Mouse (Mus musculus): ENCODE data around the gene Dnajc11. TPM values are rescaled to one million over a fixed set of nuclear protein-coding genes. Genes with fewer than 3 reads are reported as not detected.

Gene Dnajc11
- total and polyA plus RNA-seq, 2 experiments from 2014 or later, result 64.1 to 108 TPM

DNA sequence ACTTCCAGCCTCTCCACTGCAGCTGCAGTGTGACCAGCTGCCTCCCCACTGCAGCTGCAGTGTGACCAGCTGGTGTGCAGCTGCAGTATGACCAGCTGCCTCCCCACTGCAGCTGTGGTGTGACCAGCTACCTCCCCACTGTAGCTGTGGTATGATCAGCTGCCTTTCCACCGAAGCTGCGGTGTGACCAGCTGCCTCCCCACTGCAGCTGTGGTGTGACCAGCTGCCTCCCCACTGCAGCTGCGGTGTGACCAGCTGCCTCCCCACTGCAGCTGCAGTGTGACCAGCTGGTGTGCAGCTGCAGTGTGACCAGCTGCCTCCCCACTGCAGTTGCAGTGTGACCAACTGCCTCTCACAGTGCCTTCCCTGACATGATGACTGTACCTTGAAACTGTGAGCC, 11.4 kb upstream of the Dnajc11 start:
- no peaks in the 10 kb centered on the region for H3K4me1 ChIP-seq (ENCODE audit: insufficient read depth, low read length)
- WGBS, result 94% methylated on average over 3 of the region's 3 CpGs

GRCm38 (mm10) chr4:151932576-151933504, 651 bp upstream of the Dnajc11 start:
- Histone ChIP-seq H3K4me3 (ENCODE audit: low read length) (peak overlapping the region; percentile 99), H3K4me2 (ENCODE audit: low read depth, low read length) (peak overlapping the region; percentile 99; the same call in 1 of the 2 replicates), H3K4me1 (ENCODE audit: insufficient read depth, low read length) (0 out of 2 replicates have a peak, but pooled peaks cover 5% of the 10 kb centered on the region), H3K9ac (replicated peaks; ENCODE audit: low read length) (no peak overlapping the region), H3K9me3 (ENCODE audit: low read length) (no peaks in the 10 kb centered on the region), H3K36me3 (ENCODE audit: insufficient read depth, low read length) (no peaks in the 10 kb centered on the region), H3K27me3 (ENCODE audit: insufficient read depth, low read length) (no peaks in the 10 kb centered on the region), H3K27ac (no peak overlapping the region)
- DNase-seq (ENCODE audit: low spot score) (no peak), ATAC-seq (peak; percentile 55)
- WGBS, result 78% methylated on average over 13 of the region's 13 CpGs
- no peak for TF ChIP-seq CTCF (IDR thresholded peaks at IDR 0.05; ENCODE audit: low read depth)

More for the DNA sequence above, 11.4 kb upstream of the Dnajc11 start:
- H3K4me3 ChIP-seq (ENCODE audit: low read length), result no peak overlapping the region
- H3K27me3 ChIP-seq (ENCODE audit: insufficient read depth, low read length), result no peaks in the 10 kb centered on the region
- no peak for TF ChIP-seq CTCF (IDR thresholded peaks at IDR 0.05; ENCODE audit: low read depth)
- H3K27ac ChIP-seq, result no peak overlapping the region
- H3K9me3 ChIP-seq (ENCODE audit: low read length), result no peaks in the 10 kb centered on the region
- DNase-seq (ENCODE audit: low spot score) (no peak), ATAC-seq (no peak)
- no peak overlapping the region for H3K9ac ChIP-seq (replicated peaks; ENCODE audit: low read length)
- H3K36me3 ChIP-seq (ENCODE audit: insufficient read depth, low read length), result no peaks in the 10 kb centered on the region
- H3K4me2 ChIP-seq (ENCODE audit: low read depth, low read length), result no peak overlapping the region

DNA sequence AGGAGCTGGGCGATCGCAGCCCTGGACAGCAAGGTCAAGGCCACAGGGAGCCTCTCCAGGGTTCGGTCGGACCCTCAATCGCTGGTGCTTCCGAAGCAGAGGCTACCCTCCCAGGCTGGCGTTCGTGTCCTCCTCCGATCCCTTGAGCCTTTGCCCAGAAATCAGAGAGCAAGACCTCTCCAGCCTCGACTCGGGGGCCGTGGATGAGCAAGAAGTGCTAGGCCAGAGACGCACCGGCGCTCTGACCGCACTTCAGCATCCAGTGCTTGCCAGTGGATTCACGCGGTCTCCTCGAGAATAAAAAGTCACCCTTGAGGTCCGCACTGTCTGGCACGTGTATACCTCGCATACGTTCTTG, 703 bp downstream of the Dnajc11 start:
- H3K27ac ChIP-seq, result peak overlapping the region; percentile 74; the same call in 1 of the 2 replicates

GRCm38 (mm10) chr4:151937441-151937840, 4.0 kb downstream of the Dnajc11 start:
- Histone ChIP-seq H3K4me1 (ENCODE audit: insufficient read depth, low read length) (0 out of 2 replicates have a peak, but pooled peaks cover 5% of the 10 kb centered on the region), H3K4me3 (ENCODE audit: low read length) (no peak overlapping the region), H3K36me3 (ENCODE audit: insufficient read depth, low read length) (no peaks in the 10 kb centered on the region), H3K4me2 (ENCODE audit: low read depth, low read length) (no peak overlapping the region), H3K27ac (no peak overlapping the region), H3K9ac (replicated peaks; ENCODE audit: low read length) (no peak overlapping the region), H3K27me3 (ENCODE audit: insufficient read depth, low read length) (no peaks in the 10 kb centered on the region), H3K9me3 (ENCODE audit: low read length) (no peaks in the 10 kb centered on the region)
- TF ChIP-seq CTCF (IDR thresholded peaks at IDR 0.05; ENCODE audit: low read depth), result no peak
- WGBS, result 87% methylated on average over 13 of the region's 13 CpGs
- no peak for DNase-seq (ENCODE audit: low spot score)
- no peak for ATAC-seq

More for the DNA sequence above, 703 bp downstream of the Dnajc11 start:
- Histone ChIP-seq H3K9me3 (ENCODE audit: low read length) (no peaks in the 10 kb centered on the region), H3K4me3 (ENCODE audit: low read length) (peak overlapping the region; percentile 99), H3K36me3 (ENCODE audit: insufficient read depth, low read length) (no peaks in the 10 kb centered on the region), H3K4me1 (ENCODE audit: insufficient read depth, low read length) (0 out of 2 replicates have a peak, but pooled peaks cover 5% of the 10 kb centered on the region), H3K27me3 (ENCODE audit: insufficient read depth, low read length) (no peaks in the 10 kb centered on the region), H3K4me2 (ENCODE audit: low read depth, low read length) (peak overlapping the region; percentile 99), H3K9ac (replicated peaks; ENCODE audit: low read length) (peak overlapping the region; percentile 94)
- under 1% methylated on average over 23 of the region's 23 CpGs for WGBS
- no peak for TF ChIP-seq CTCF (IDR thresholded peaks at IDR 0.05; ENCODE audit: low read depth)
- ATAC-seq (no peak), DNase-seq (ENCODE audit: low spot score) (no peak)

GRCm38 (mm10) chr4:151938089-151938488, 4.6 kb downstream of the Dnajc11 start:
- ATAC-seq, result no peak
- H3K27me3 ChIP-seq (ENCODE audit: insufficient read depth, low read length), result no peaks in the 10 kb centered on the region
- H3K27ac ChIP-seq, result no peak overlapping the region
- H3K9me3 ChIP-seq (ENCODE audit: low read length), result no peaks in the 10 kb centered on the region
- 0 out of 2 replicates have a peak, but pooled peaks cover 5% of the 10 kb centered on the region for H3K4me1 ChIP-seq (ENCODE audit: insufficient read depth, low read length)
- H3K9ac ChIP-seq (replicated peaks; ENCODE audit: low read length), result no peak overlapping the region
- no peak overlapping the region for H3K4me3 ChIP-seq (ENCODE audit: low read length)
- WGBS, result 95% methylated on average over 3 of the region's 3 CpGs
- no peak overlapping the region for H3K4me2 ChIP-seq (ENCODE audit: low read depth, low read length)
- no peak for TF ChIP-seq CTCF (IDR thresholded peaks at IDR 0.05; ENCODE audit: low read depth)
- H3K36me3 ChIP-seq (ENCODE audit: insufficient read depth, low read length), result no peaks in the 10 kb centered on the region
- DNase-seq (ENCODE audit: low spot score), result no peak

DNA sequence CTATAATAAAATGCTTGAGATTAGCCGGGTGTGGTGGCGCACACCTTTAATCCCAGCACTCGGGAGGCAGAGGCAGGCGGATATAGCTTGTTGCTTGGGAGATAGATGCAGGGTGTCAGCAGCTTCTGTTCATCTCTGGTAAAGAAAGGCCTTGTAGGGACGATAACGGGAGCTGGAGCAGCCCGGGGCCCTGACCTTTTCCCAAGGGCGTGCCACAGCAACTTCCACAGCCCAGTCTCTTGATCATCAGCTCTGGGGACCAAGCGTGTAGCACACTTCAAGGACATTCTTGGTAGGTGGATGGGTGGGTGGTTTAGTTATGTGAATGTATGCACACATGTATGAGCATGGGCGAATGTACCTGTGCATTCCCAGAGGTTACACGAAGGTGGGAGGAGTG, 12.7 kb downstream of the Dnajc11 start:
- no peak overlapping the region for H3K4me3 ChIP-seq (ENCODE audit: low read length)
- no peak overlapping the region for H3K27ac ChIP-seq
- no peak overlapping the region for H3K4me2 ChIP-seq (ENCODE audit: low read depth, low read length)
- H3K36me3 ChIP-seq (ENCODE audit: insufficient read depth, low read length), result no peaks in the 10 kb centered on the region; the same call in 1 of the 2 replicates
- H3K4me1 ChIP-seq (ENCODE audit: insufficient read depth, low read length), result no peaks in the 10 kb centered on the region
- ATAC-seq (no peak), DNase-seq (ENCODE audit: low spot score) (no peak)
- H3K9me3 ChIP-seq (ENCODE audit: low read length), result no peaks in the 10 kb centered on the region
- H3K9ac ChIP-seq (replicated peaks; ENCODE audit: low read length), result no peak overlapping the region
- WGBS, result 89% methylated on average over 11 of the region's 11 CpGs
- no peak for TF ChIP-seq CTCF (IDR thresholded peaks at IDR 0.05; ENCODE audit: low read depth)
- no peaks in the 10 kb centered on the region for H3K27me3 ChIP-seq (ENCODE audit: insufficient read depth, low read length)
